Mouse (Mus musculus) liver, embryonic 18 days (tissue): Measurements from ENCODE around the gene Mdm4. TPM values are rescaled to one million over a fixed set of nuclear protein-coding genes. Genes with fewer than 3 reads are reported as not detected.

Experiments
- polyA plus RNA-seq: library from polyadenylated mRNA; depleted of rRNA; stranded (reverse); fragments of >200 nt; gene quantifications from 2 replicates; pipeline ENCODE4 v1.2.3, GENCODE M21; 2012; rRNA removed

Gene Mdm4
- polyA plus RNA-seq: 27.4 and 31.1 TPM in 2 replicates

GRCm38 (mm10) chr1:133030461-133030860 lies at the start of gene Mdm4:
Gene Mdm4 (minus strand): TSS chr1:133030561.

GRCm38 (mm10) chr1:133045011-133045860 lies 14.9 kb upstream of the Mdm4 start, which contains the start of gene Pik3c2b:
Gene Pik3c2b (plus strand): TSS chr1:133045667.

Other genes with a start within 250 kb of the Mdm4 start
- gene Lrrn2, start 150.3 kb downstream of the Mdm4 start, polyA plus RNA-seq: 0.03 and 0.04 TPM in 2 replicates
- gene Pik3c2b, start 15.1 kb upstream of the Mdm4 start, polyA plus RNA-seq: 1.0 TPM in 2 replicates
- gene Ppp1r15b, start 100.6 kb upstream of the Mdm4 start, polyA plus RNA-seq: 27.0 and 27.7 TPM in 2 replicates
- gene Plekha6, start 133.6 kb upstream of the Mdm4 start, polyA plus RNA-seq: 3.6 and 3.8 TPM in 2 replicates